Mouse (Mus musculus): ENCODE results near the gene Selp.
A peak's percentile ranks its signal among the peaks of the same experiment; 100 is the strongest.

The Selp gene

GRCm38 (mm10) chr1:164119892-164120776 lies 5.1 kb downstream of the Selp start:
- DNase-seq (ENCODE audit: low read depth): peak; percentile 73

- DNase-seq (ENCODE audit: low read depth): peak; percentile 66
Measured at GRCm38 (mm10) chr1:164120777-164121158, 5.7 kb downstream of the Selp start.

DNA sequence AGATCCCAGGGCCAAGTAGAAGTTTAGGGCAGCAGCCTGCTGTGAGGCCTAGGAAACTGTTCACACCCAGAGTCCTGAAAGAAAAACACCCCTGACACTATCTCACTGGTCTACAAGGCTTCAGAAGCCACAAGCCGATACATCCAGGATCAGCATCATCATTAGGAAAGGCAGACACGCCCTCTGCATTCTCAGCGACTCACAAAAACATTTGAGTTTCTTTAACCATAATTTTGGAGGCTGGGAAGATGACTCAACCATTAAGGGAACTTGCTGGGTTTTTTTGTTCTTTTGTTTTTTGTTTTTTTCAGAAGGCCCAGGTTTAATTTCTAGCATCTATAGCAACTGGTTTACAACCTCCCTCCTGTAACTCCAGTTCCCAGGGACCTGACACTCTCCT lies 8.8 kb downstream of the Selp start:
- peak; percentile 59 for DNase-seq (ENCODE audit: low read depth)

- no peak for DNase-seq (ENCODE audit: low read depth)
Measured at GRCm38 (mm10) chr1:164130013-164130412, 14.9 kb downstream of the Selp start.

DNA sequence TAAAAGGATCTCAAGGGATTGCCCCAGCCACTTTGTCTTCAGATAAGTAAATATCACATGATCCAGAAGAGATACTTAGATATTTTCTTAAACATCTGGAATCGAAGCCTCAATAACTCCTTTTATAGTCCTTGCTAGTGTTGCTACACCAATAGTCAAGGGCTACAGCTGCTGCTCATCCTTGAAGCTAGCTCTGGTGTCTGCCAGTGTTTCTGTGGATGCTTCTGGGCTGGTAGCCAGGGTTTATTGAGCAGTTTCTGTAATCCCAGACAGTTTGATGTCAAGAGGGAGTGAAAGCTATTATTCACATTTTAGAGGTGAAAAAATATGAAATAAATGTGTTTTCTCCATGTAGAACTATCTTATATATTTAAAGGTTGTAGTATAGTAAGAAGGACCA lies 17.5 kb downstream of the Selp start:
- peak; percentile 41 for DNase-seq (ENCODE audit: low read depth)

GRCm38 (mm10) chr1:164134101-164134500 lies 19.0 kb downstream of the Selp start:
- peak; percentile 94 for DNase-seq (ENCODE audit: low read depth)

GRCm38 (mm10) chr1:164135360-164135759 lies 20.3 kb downstream of the Selp start:
- DNase-seq (ENCODE audit: low read depth): peak; percentile 100

DNA sequence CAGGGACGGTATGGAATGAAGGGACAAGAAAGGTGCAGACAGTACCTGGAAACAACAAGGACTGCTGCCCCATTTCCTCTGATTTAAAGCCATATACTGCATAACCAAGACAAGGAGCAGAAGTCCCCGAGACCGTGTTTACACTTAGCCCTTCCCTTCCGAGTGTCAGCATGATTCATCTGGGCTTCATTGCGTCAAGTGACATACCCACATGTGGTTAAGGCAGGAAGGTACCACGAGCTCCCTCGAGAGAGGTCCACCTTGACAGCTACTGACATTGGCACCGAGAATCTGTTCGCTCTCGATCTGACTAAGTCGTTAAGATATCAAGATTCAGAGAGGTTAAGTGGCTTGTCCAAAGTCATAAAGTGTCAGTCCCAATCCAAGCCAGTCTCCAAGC lies 20.9 kb downstream of the Selp start:
- DNase-seq (ENCODE audit: low read depth): peak; percentile 98

DNA sequence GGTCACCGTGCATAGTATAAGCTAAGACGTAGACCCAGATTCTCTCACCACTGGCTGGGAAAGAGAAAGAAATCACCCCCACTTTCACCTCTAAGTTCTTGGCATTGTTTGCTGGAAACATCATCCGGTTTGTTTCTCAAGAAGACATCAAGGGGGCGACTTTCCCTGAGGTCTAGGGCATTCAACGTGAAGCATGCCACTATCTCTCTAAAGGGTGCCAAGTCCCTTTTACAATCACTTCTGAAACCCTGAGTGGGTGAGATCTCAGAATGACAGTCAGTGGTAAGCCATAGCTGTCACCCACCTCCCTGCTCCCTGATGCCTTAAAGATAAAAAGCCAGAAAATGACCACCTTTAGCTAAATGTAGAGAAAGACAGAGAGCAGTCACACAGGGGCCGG lies 21.6 kb downstream of the Selp start:
- no peak for DNase-seq (ENCODE audit: low read depth)

- DNase-seq (ENCODE audit: low read depth): peak; percentile 91
Measured at GRCm38 (mm10) chr1:164138365-164139130, 23.5 kb downstream of the Selp start.

DNA sequence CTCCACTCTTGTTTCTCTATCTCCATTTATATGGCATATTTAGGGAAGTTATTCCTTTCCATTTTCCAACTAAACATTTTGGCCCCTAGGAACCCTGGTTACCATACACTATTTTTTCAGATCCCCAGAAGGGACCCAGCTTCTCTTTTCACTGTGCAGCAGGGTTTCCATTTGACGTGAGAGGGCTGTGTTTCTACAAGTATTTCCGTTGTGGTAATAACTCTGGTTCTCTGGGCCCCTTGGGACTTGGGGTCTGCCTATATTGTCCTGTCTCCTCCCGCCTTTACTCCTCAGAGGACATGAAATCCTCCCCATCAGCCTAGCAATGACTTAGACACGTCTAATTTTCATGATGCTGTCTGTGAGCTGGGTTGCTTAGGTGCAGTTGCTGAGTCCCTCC lies 24.4 kb downstream of the Selp start:
- DNase-seq (ENCODE audit: low read depth): no peak

- peak; percentile 60 for DNase-seq (ENCODE audit: low read depth)
Measured at GRCm38 (mm10) chr1:164149083-164149482, 34.0 kb downstream of the Selp start.

DNA sequence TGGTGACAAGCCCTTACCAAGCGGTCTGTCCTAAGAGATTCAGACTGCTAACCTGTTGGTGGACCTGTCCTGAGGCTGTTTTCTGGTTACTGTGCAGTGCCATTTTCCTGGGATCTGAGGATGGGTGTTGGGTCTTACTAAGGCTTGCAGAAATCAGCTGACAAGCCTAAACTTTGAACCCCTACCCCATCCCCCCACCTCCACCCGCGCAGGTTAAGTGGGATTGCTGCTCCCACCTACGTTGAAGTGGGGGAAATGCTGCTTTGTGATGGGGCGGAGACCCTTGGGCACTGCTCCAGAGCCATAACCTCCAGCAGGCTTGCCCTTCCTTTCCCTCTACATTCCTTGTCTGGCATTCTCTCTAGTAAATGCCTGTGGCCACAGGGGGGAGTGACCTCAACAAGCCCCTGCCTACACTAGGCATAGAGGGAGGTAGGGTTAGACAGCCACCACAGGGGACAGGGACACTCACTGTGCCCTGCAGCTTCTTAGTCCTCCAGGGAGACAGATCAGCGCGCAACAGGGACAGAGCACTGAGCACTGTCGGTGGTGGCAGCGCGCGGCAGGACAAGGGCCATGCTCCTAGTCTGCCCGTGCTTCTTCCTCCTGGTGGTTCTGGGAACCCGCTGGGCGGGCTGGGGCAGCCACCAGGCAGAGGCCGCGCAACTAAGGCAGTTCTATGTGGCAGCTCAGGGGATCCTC lies 36.5 kb downstream of the Selp start, which contains the start of gene F5:
Gene F5, plus strand, starts transcription at position 452 of the 702 bp plus-strand sequence.
- DNase-seq (ENCODE audit: low read depth): no peak

DNA sequence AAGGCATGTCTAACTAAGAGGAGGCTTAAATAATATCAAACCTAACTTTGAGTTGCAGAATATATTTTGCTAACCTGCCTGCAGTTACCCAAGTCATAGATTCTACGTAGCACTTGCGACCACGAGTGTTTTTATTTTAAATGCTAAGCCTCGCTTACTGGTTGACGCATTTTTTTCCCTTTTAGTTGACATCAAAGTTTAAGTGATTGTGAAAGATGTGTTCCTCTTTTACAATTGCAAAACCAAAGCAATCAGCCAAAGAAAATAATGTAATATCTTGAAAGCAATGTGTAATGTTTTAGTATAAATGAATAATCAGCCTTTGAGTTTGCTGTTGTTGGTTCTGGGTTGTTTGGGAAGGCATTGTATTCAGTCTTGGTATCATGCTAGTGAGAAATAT lies 37.8 kb downstream of the Selp start:
- DNase-seq (ENCODE audit: low read depth): peak; percentile 58

- DNase-seq (ENCODE audit: low read depth): no peak
Measured at GRCm38 (mm10) chr1:164154983-164155382, 39.9 kb downstream of the Selp start.

DNA sequence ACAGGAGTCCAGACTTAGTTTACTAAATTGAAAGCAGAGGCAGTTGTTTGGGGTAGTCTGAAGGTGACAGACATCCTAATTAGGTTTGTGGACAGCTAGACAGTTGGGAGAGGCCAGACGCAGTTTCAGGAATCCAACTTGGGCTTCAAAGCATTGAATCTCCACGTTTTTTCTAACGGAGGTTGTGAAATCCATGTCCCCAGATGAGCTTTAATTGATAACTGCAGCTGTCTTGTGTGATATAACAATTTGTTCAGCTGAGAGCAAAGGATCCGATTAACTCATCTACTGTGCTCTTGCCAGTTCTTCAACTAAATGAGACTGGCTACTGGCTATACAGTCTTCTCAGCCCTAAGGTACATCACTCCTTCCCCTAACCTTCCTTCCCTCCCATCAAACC lies 43.5 kb downstream of the Selp start:
- DNase-seq (ENCODE audit: low read depth): no peak

- no peak for DNase-seq (ENCODE audit: low read depth)
Measured at GRCm38 (mm10) chr1:164159781-164160180, 44.7 kb downstream of the Selp start.

DNA sequence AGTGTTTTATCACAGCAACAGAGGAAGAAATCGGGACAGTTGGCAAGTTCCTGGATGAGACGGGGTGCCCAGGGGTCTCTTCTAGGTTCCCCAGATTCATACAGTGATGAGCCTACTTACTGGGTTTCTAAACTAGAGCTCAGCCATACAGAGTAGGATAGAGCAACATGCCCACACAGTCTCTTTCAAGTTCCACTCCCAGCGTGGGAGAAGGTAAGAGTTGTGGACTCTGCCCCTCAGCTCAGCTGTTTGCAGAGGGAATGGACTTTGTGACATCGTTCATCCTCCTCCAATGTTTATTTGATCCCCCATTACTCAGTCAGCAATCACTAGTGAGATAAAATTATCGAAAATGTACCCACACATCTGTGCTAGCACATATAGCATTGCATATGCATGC lies 47.7 kb downstream of the Selp start:
- no peak for DNase-seq (ENCODE audit: low read depth)

- no peak for DNase-seq (ENCODE audit: low read depth)
Measured at GRCm38 (mm10) chr1:164168818-164169217, 53.8 kb downstream of the Selp start.

- DNase-seq (ENCODE audit: low read depth): peak; percentile 85
Measured at GRCm38 (mm10) chr1:164170434-164170833, 55.4 kb downstream of the Selp start.

- no peak for DNase-seq (ENCODE audit: low read depth)
Measured at GRCm38 (mm10) chr1:164173145-164173544, 58.1 kb downstream of the Selp start.

DNA sequence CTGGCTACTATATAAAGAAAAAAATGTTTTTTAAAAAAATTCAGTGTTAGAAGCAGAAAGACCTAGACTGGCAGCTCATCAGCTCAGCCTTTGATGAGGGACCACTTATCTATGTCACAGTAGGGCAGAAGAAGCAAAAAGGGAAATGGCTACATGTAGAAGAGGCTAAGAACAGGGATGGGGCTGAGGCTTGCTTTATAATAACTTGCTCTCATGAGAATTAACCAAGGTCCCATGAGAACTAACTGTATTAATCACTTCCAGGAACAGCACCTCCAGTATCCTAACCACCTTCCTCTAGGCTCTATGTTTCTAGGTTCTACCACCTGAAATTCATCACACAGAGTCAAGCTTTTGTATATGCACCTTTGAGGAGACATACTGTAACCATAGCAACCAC lies 61.8 kb downstream of the Selp start:
- DNase-seq (ENCODE audit: low read depth): no peak

- no peak for DNase-seq (ENCODE audit: low read depth)
Measured at GRCm38 (mm10) chr1:164178429-164178828, 63.4 kb downstream of the Selp start.

Data from 416B (cell line).